Mouse (Mus musculus) myocyte (in vitro differentiated cells): ENCODE measurements around the gene Apobr.

ENCODE experiments used
- E2F4 ChIP-seq: IDR thresholded peaks from one replicate; pipeline ENCODE4 v1.6.1; 2011; ENCODE audit warnings: mild to moderate bottlenecking, control low read depth, moderate library complexity; ENCODE audit not compliant: insufficient read depth
- MAX ChIP-seq: IDR thresholded peaks from one replicate; pipeline ENCODE4 v1.6.1; 2011; ENCODE audit warnings: low read depth, mild to moderate bottlenecking, control low read depth
- MYOG ChIP-seq, 3 experiments: IDR thresholded peaks; one replicate each; pipeline ENCODE4 v1.6.1; 2011; ENCODE audit warnings: control low read depth in 2 of 3, low read depth in 2 of 3, mild to moderate bottlenecking in 2 of 3; ENCODE audit not compliant: insufficient read length in 2 of 3, control insufficient read depth in 1 of 3, insufficient read depth in 1 of 3
- POLR2A ChIP-seq: IDR thresholded peaks from one replicate; pipeline ENCODE4 v1.6.1; 2011; ENCODE audit warnings: low read depth, mild to moderate bottlenecking, control low read depth, moderate library complexity; ENCODE audit not compliant: insufficient read length
- TCF12 ChIP-seq: IDR thresholded peaks from one replicate; pipeline ENCODE4 v1.6.1; 2011; ENCODE audit warnings: mild to moderate bottlenecking, control low read depth; ENCODE audit not compliant: poor library complexity, insufficient read depth, severe bottlenecking
- USF1 ChIP-seq: IDR thresholded peaks from one replicate; pipeline ENCODE4 v1.6.1; 2011; ENCODE audit warnings: low read depth, mild to moderate bottlenecking, control low read depth, moderate library complexity

DNA sequence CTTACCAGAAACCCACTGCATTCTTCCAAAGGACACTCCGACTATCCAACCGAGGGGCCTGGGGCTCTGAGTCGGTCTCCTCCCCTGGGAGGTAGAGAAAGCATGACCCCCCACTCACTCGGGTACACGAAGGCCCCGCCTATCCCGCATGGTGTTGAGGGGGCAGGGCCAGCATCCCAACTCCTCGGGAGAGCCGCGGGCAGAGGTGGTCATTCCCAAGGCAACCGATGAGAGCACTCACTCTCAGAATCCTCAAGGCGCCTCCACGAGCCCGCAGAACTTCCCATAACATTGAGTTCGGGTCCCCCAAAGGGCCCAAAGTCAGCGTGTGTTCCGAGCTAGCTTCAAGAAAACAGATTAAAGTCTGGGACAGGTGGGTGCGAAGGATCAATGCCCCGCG, 2.0 kb upstream of the Apobr start:
- TF ChIP-seq POLR2A (no peak), USF1 (no peak), MAX (no peak), E2F4 (no peak), TCF12 (no peak), MYOG (IDR thresholded peaks at IDR 0.05; ENCODE audit: control insufficient read depth in 1 of 3, insufficient read depth in 1 of 3, insufficient read length in 2 of 3, low read depth in 2 of 3) (no peak)
